Mouse (Mus musculus) layer of hippocampus, postnatal 10 days (tissue): ENCODE data around the gene Nr1d1. TPM values are rescaled to one million over a fixed set of nuclear protein-coding genes. Genes with fewer than 3 reads are reported as not detected.
A peak's percentile ranks its signal among the peaks of the same experiment; 100 is the strongest.

ENCODE experiments used
- DNase-seq, 2 experiments: peaks; one replicate each; pipeline ENCODE4 v3.0.0; 2021; ENCODE audit warnings: low spot score in 2 of 2
- long read RNA-seq: library from polyadenylated mRNA; stranded (forward); transcript quantifications from one replicate; pipeline ENCODE4 v2.0.0, GENCODE M21; 2023
- total RNA-seq, 2 experiments: library from RNA; stranded (reverse); gene quantifications; 2 replicates each; pipeline ENCODE4 v1.2.3; 2021

The Nr1d1 gene
- total RNA-seq, result 10 to 100 TPM; 39.1 to 41.5 TPM
- long read RNA-seq, transcript Nr1d1-201 (8 exons, 2,721 nt), result major isoform, 12 of 38 reads
- long read RNA-seq, partial matches to known transcripts, result 24 of 38 reads
- long read RNA-seq, other reads (novel, unspliced or antisense), result 2 of 38 reads

DNA sequence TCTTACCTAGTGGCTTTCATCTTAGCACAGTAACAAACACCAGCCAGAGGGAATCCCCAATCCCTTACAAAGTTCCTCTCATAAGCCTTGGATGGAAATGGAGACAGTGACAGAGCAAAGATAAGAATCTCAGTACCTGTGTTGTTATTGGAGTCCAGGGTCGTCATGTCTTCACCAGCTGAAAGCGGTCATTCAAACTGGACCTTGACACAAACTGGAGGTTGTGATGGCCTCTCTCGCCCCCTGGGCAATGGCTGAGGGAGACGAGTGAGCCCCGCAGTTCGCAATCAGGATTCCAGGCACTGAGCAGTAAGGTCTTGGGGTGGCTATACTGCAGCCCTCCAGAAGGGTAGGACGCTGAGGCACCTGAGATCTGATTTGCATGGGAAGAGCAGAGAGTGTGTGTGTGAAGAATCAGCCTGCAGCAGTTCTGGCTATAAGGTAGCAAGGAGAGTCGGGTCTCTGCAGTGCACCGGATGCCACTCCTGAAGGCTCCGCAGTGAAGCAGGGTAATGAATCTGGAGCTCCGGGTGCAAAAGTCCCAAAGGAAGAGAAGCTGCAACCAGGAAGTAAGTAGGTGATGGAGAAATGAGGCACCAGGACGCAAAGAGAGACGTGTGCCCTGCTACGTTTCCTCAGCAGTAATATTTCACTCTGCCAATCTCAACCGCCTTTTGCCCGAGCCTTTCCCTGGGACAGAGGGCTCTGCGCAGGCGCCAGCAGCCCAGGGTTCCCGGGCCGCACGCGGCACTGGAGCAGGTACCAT, at the start of gene Nr1d1:
Gene Nr1d1 (minus strand): TSS at position 752 of the 766 bp plus-strand sequence.
- DNase-seq, result peak in 1 of 2 experiments; percentile 42

DNA sequence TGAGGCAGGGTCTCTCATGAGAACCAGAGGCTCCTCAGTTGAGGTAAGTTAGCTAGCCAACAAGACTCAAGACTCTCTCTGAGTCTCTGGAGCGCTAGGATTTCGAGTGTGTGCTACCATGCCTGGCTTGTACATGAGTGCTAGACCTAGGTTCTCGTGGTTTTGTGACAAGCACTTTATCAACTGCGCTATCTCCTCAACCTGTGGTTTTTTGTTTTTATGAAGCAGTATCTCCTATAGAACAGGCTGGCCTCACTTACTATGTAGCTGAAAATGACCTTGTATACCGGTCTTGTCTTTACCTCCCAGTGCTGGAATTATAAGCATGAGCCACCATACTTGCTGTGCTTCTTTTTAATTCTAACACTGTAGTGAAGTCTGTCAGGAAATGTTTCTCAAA, 45.8 kb upstream of the Nr1d1 start:
- DNase-seq, result no peak

DNA sequence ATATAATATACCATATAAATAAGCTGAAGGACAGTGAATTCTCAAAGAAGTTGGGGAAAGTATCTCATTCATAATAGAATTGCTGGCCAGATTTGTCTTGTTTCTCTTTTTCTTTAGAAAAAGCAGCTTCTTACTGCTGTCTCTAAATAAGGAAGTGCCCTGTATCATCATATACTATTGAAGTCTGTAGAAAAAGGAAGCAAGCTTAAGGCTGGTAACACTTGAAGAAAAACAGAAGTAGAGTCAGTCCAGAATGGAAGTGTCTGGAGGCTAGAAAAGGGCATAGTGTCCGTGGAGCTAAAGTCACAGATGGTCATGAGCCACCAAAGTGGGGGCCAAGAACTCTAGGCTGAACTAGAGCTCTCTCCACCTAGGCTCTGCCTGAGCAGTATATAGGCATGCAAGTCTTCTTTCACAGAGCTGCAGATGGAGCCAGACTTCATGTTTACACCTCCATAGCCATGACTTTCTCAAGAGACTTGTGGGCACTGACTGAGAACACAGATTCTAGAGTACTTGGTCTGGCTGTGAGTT, 41.6 kb upstream of the Nr1d1 start:
- no peak for DNase-seq

DNA sequence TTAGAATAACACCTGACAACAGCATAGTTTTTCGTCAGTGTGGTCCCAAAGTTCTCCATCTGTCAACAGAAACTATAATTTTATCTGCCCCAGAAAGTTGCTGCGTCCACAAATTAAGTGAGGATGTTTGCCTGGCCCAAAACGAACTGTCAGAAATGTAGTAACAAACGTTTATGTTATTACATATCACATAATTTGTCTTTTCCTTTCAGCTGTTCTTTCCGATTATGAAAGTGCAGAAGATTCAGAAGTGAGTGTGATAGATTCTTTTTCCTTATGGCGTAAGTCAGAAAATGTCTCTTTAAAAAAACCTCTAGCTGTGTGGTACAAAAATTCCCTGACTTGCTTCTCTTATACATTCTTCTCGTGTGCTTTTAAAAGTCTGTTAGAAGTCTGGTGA, 35.6 kb upstream of the Nr1d1 start:
- no peak for DNase-seq

DNA sequence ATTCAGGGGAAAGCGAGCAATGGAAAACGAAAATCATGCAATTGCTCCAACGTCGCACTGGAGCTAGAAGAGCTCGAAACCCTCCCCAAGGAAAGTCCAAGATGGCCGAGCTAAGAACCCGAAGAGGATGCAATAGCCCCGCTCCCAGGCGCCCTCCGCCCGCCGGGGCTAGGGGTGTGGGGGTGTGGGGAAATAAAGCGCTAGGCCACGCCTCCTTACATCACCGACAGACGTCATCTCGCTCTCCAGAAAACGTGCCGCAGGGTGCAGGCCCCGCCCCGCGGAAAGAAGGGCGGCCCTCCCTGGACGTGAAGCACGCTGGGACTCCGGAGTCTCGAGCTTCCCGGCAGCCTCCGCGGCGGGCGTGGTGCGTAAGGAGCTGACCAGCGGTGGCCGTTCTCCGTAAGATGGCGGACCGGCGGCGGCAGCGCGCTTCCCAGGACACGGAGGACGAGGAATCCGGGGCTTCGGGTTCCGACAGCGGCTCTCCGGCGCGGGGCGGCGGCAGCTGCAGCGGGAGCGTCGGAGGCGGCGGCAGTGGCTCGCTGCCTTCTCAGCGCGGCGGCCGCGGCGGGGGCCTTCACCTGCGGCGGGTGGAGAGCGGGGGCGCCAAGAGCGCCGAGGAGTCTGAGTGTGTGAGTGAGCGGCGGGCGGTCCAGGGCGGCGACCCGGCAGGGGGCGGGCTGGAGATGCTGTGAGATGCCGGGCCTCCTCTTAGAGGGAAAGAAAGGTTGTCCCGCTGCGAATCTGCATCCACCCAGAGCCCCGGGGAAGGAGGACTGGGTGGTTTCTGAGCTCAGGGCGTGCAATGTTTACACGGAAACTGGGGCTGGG, 34.5 kb upstream of the Nr1d1 start:
- peak; percentile 97 to 98 for DNase-seq

DNA sequence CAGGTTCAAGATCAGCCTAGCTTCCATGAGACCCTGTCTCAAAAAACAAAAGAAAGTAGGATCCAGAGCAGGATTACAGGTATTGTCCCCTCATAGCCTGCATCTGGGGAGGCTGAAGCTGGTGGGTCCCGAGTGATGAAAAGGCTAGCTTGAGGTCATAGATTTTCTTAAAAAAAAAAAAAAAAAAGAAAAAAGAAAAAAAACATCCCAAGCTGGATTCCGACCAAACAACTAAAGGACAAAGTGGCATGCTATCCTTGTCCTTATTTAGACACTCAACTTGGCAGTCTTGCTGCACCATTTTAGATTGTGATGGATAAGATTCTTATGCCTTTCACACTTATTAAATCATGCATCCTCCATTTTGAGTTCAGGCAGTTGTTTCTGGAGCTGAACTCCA, 33.3 kb upstream of the Nr1d1 start:
- DNase-seq, result no peak

DNA sequence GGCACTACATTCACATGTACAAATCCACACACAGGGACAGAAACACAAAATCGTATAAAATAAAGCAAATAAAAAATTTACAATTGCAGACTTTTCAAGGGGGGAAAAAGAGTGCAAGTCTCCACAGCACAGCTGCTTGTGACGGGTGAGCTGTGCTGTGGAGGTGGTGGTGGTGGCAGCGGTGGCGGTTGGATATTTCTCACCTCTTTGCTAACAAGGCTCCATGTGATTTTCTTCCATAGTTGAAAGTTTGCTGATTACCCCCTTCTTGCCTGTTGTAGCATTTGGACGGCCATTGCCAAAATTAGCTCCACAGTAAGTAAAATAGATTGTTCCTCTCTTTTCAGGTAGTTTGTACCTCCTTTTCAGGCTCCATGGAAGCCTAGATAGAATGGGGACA, 29.5 kb upstream of the Nr1d1 start, which contains the start of gene Casc3:
Gene Casc3 (plus strand): TSS at position 301 of the 400 bp plus-strand sequence.
- DNase-seq, result no peak

DNA sequence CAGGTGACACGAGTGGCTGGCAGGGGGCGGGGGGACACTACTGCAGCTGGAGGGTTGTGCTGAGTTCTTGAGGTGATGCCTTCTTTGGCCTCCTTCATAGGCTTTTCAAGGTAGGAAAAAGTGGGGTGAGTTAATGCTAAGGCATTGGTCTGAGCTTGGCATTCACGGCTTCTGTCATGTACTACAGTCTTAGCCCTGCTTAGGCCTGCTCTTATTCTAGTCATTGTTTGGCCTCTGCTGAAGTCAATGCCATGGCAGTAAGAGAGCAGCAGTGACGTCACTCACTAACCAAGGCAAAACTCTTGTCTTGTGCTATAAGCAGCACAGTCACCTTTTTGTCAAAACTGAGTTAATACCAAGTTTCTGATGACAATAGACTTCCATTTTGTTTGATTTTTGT, 22.8 kb upstream of the Nr1d1 start:
- no peak for DNase-seq

DNA sequence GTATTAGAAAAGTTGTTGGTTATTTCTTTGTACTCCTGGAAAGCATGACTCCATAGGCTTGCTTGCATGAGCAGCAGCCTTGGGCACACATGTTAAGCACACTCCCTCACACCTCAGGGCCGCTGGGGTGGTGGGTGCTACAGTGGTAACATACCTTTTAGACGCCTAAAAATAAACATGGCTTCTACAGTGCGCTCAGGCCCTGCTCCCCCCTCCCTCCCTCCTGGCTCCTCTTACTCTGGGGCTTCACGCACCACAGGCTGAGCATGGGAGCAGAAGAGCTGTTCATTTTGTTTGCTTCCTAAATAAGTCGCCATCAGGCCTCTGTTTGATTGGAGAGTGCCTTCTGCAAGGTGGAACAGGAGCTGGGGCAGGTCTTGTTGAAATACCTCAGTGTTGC, 22.2 kb upstream of the Nr1d1 start:
- peak in 1 of 2 experiments; percentile 35 for DNase-seq

DNA sequence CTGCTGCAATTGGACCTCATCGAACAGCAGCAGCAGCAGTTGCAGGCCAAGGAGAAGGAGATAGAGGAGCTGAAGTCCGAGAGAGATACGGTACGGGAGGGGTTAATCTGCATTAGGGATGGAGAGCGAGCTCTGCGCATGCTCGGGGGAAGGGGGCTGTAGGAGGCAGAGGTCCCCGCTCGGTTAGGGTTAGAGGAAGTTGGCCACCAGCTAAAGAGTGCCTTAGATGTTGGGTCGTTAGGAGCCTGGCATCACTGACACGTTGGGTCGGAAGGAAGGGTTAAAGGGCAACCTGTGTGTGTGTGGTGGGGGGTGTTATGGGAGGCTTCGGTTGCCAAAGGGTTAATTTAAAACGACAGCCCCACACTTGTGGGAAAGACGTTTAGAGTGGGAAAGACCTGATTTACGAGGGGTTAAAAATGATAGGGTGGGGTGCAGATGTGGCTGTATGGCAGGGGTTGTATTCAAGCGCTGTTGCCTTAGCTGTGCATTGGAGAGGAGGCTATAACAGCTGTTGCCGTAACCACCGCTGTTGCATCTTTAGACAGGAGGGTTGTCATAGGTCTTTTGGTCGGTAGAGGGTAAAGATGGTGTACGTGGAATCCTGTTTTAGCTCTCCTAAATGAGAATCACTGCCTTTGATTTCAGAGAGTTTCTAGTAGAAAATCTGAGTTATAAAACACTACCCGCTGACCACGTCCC, 21.5 kb upstream of the Nr1d1 start:
- peak; percentile 84 to 88 for DNase-seq

DNA sequence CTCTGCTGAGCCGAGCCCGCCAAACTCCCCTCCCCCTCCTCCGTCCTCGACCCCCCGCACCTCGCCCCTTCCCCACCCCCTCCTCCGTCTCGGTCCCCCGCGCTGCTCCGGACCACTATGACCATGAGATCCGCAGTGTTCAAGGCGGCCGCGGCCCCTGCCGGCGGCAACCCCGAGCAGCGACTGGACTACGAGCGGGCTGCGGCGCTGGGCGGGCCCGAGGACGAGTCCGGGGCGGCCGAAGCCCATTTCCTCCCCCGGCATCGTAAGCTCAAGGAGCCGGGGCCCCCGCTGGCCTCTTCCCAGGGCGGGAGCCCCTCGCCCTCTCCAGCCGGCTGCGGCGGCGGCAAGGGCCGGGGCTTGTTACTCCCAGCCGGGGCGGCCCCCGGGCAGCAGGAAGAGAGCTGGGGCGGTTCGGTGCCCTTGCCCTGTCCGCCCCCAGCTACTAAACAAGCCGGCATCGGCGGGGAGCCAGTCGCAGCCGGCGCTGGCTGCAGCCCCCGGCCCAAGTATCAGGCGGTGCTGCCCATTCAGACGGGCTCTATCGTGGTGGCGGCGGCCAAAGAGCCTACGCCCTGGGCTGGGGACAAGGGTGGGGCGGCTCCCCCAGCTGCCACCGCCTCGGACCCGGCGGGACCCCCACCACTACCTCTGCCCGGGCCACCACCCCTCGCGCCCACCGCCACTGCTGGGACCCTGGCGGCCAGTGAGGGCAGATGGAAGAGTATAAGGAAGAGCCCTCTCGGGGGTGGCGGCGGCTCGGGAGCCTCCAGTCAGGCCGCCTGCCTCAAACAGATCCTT, 20.8 kb upstream of the Nr1d1 start:
- peak; percentile 43 to 63 for DNase-seq

DNA sequence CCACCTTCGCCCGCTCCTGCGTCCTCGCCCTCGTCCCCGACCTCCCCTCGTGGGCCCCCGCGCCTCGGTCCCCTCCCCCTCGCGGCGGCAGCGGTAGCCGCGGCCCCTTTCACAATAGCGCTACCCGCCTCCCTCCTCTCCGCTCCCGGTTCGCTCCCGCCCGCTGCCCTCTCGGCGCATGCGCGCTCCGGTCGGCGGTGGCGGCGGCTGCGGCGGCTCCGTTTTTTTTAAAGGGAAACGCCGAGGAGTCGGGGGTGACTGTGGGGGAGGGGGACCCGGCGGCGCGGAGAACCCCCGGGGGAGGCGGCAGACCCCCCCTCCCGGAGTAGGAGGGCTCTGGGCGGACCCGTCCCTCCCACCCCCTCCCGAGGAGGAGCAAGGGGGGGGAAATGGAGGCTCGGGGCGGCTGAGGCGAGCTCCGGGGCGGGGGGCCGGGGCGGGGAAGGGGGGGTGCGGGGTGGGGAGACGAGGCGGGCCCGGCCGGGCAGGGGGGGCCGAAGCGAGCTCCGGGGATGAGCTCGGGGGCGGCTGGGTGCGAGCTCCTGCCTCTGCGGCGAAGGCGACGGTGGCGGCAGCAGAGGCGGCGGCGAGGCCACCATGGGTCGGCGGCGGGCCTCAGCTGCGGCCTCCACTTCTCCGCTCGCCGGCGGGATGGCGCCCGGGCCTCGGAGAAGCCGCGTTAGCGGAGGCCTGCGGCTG, 20.0 kb upstream of the Nr1d1 start, which contains the start of gene Msl1:
Gene Msl1 (plus strand): TSS at position 502 of the 699 bp plus-strand sequence.
- DNase-seq, result peak; percentile 87 to 94

DNA sequence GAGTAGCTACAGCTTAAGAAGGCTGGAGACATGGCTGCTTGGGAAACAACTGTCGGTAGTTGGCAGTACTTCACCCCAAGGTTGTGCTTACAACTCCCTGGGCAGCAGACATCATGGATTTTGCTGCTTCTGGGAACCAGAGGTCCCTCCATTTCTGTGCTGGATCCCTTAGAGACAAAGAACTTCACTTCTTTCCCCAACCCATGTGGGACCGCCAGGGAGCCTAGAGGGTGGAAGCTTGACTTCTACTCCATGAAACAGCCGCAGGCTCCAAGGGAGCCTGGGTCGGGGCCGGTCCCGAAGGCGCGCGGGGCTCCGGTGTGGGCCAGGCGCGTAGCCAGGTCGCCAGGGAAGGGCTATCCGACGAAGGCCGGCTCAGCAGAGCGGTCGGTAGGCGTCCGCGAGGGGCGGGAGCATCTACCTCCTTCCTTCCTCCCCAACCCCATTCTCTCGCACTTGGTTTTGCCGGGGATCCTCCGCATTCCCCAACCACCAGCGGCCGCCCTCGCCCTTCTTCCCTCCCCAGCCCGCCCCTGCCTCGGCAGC, 19.4 kb upstream of the Nr1d1 start:
- DNase-seq, result peak; percentile 78 to 81

DNA sequence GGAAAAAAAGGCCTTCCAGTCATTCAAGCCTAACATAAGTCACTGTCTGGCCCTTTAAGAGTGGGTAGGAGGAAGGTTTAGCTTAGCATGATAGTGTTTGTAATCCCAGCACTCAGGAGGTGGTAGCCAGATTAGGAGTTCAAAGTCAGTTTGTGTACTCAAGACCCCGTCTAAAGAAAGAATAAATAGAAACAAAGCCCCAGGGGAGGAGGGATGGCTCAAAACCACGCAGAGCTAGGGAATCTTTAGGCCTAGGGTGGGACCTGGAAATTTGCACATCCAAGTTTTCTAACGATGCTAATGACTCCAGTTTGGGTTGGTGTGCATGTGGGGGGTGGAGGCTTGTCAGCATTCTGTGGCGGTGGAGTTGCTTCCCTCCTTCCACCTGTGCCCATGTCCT, 16.9 kb upstream of the Nr1d1 start:
- no peak for DNase-seq

DNA sequence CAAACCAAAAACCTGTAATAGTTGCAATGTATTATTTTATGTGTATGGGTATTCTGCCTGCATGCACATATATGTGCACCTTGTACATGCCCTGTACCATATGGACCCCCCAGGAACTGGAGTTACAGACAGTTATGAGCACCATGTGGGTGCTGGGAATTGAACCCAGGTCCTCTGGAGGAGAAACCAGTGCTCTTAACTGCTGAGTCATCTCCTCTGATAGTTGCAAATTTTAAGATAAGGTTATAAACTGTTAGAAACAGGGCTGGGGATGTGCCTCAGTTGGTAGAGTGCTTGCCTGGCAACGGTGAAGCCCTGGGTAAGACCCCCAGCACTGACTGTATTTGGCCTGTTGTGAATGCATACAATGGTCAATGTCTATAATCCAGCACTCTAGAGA, 16.3 kb upstream of the Nr1d1 start:
- DNase-seq, result no peak

DNA sequence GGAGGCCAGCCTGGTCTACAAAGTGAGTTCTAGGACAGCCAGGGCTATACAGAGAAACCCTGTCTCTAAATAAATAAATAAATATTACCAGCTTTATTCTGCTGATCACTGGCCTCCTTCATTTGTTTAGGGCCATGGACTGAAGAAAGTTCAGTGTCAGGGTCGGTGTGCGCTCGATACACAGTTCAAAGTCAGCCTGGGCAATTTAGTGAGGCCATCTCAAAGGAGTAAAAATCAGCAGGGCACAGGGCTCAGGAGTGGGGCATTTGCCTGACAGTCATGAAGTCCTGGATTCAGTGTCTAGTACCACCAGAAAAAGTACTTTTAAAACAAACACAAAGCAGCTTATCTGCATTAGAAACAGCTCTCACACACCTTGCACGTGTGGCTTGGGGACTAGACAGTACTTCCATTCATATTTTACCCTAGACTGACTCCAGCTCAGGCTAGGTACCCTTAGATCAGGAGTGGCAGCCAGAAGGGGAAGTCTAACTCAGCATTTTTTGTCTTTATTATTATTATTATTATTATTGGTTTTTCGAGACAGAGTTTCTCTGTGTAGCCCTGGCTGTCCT, 15.6 kb upstream of the Nr1d1 start:
- DNase-seq, result no peak

DNA sequence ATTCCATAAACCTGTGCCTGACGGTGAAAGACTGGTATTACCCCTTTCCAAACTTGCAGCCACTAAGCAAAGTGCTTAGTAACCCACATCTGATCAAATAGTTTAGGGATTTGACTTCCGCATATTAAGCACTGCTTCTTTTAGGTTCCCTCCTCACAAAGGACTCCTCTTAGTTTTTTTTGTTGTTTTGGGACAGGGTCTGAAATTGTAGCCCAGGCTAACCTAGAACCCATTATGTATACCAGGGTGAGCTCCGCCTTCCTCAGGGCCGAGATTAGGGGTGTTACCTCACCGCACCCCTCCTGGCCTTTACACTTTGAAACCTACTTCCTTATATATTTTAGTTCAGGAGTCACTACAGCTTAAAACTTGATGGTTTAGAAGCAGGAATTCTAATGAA, 14.7 kb upstream of the Nr1d1 start:
- no peak for DNase-seq

DNA sequence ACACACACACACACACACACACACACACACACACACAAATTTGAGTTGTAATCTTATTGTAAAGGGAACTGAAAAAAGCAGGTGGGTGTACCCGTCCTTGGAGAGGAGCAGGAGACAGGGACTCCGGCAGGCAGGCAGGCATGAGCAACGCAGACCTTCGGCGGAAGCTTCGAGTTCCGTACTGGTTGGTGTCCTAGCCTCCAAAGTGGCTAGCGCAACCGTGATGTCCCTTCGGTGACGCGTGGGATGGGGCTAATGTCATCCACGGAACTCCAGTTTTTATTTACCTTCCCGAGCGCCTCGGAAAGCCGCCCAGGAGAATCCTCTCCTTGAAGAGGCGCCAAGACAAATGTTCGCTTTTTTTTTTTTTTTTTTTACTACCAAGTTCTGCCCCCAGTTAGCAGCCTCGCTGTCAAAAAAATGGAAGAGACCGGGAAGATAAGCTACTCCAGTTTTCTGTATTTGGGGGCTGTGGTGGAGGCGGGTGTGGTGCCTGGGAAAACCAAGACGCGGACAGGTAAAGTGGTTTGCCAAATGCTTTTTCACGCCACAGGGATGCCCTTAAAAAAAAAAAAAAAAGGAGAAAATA, 14.2 kb upstream of the Nr1d1 start:
- DNase-seq, result no peak
